Mouse (Mus musculus) embryonic facial prominence, embryonic 11.5 days (tissue): Measurements from ENCODE around the gene Camkmt. TPM values are rescaled to one million over a fixed set of nuclear protein-coding genes. Genes with fewer than 3 reads are reported as not detected.

ENCODE experiments used
- ATAC-seq: fragments of 200-750 bp; cut with Nextera tagmentation; replicated peaks from 2 replicates; pipeline ENCODE4 v1.8.0; 2017; ENCODE audit warnings: low read depth; ENCODE audit not compliant: insufficient number of reproducible peaks, low FRiP score, low TSS enrichment
- DNase-seq: peaks from one replicate; pipeline ENCODE4 v3.0.0-alpha.2; 2015; ENCODE audit warnings: low spot score
- H3K27ac ChIP-seq: fragments of 300-500 bp; sonication (generic); replicated peaks from 2 replicates; pipeline ENCODE4 v1.5.1; 2014; ENCODE audit warnings: mild to moderate bottlenecking, low read depth, low read length, control low read depth
- H3K27me3 ChIP-seq: fragments of 300-500 bp; sonication (generic); 2 replicates; pipeline ENCODE4 v1.6.1; 2014; ENCODE audit warnings: mild to moderate bottlenecking, low read length, moderate library complexity, mixed read lengths; ENCODE audit not compliant: control insufficient read depth, insufficient read depth
- H3K36me3 ChIP-seq: fragments of 300-500 bp; sonication (generic); replicated peaks from 2 replicates; pipeline ENCODE4 v1.6.1; 2014; ENCODE audit warnings: low read depth, mild to moderate bottlenecking, low read length, moderate library complexity, mixed read lengths; ENCODE audit not compliant: control insufficient read depth, insufficient read depth
- H3K4me1 ChIP-seq: fragments of 300-500 bp; sonication (generic); 2 replicates; pipeline ENCODE4 v1.6.1; 2014; ENCODE audit warnings: low read length, mixed read lengths; ENCODE audit not compliant: control insufficient read depth, insufficient read depth
- H3K4me2 ChIP-seq: fragments of 300-500 bp; sonication (generic); 2 replicates; pipeline ENCODE4 v1.6.1; 2014; ENCODE audit warnings: low read depth, mild to moderate bottlenecking, control low read depth, low read length, moderate library complexity
- H3K4me3 ChIP-seq: fragments of 300-500 bp; sonication (generic); 2 replicates; pipeline ENCODE4 v1.5.1; 2014; ENCODE audit warnings: low read depth, low read length, control low read depth
- H3K9ac ChIP-seq: fragments of 300-500 bp; sonication (generic); replicated peaks from 2 replicates; pipeline ENCODE4 v1.6.1; 2014; ENCODE audit warnings: mild to moderate bottlenecking, control low read depth, low read length
- H3K9me3 ChIP-seq: fragments of 300-500 bp; sonication (generic); replicated peaks from 2 replicates; pipeline ENCODE4 v1.6.1; 2016; ENCODE audit warnings: mild to moderate bottlenecking, low read length, inconsistent platforms, mixed read lengths; ENCODE audit not compliant: control insufficient read depth
- WGBS: fragments of 180-500 bp; shearing (Covaris S2); extraction: QIAGEN DNeasy Blood & Tissue Kit; methylation state at CpG from one replicate; pipeline ENCODE4 v1.1.7; 2014; 5-methylcytosine and 5-hydroxymethylcytosine counted together
- polyA plus RNA-seq: library from polyadenylated mRNA; unstranded; fragments of >200 nt; fragmentation: Nextera tagmentation; extraction: Ambion mirVana; gene quantifications from 2 replicates; pipeline ENCODE4 v1.2.1, GENCODE M21; 2014

Camkmt gene
- polyA plus RNA-seq, 1 experiment from 2014 or later: 16.8 TPM

GRCm38 (mm10) chr17:85177231-85177630 lies 86.9 kb downstream of the Camkmt start:
- no peaks in the 10 kb centered on the region for H3K4me1 ChIP-seq
- DNase-seq (no peak), ATAC-seq (no peak)
- H3K9ac ChIP-seq: no peak overlapping the region
- 37% methylated on average over 13 of the region's 13 CpGs for WGBS
- no peaks in the 10 kb centered on the region for H3K36me3 ChIP-seq
- H3K27me3 ChIP-seq: no peaks in the 10 kb centered on the region
- H3K4me3 ChIP-seq: no peak overlapping the region
- no peak overlapping the region for H3K4me2 ChIP-seq
- H3K27ac ChIP-seq: no peak overlapping the region
- no peaks in the 10 kb centered on the region for H3K9me3 ChIP-seq

- no peaks in the 10 kb centered on the region for H3K4me1 ChIP-seq
- no peaks in the 10 kb centered on the region for H3K9me3 ChIP-seq
- no peak overlapping the region for H3K4me3 ChIP-seq
- H3K27ac ChIP-seq: no peak overlapping the region
- H3K4me2 ChIP-seq: no peak overlapping the region
- 63% methylated on average over 14 of the region's 14 CpGs for WGBS
- DNase-seq: no peak
- no peaks in the 10 kb centered on the region for H3K36me3 ChIP-seq
- H3K27me3 ChIP-seq: no peaks in the 10 kb centered on the region
- peak; percentile 59; the same call in 1 of the 2 replicates for ATAC-seq
- H3K9ac ChIP-seq: no peak overlapping the region
These were observed 90.2 kb downstream of the Camkmt start for GRCm38 (mm10) chr17:85180471-85181060.

- H3K36me3 ChIP-seq: no peaks in the 10 kb centered on the region
- DNase-seq: peak; percentile 94
- no peak overlapping the region for H3K9ac ChIP-seq
- H3K4me3 ChIP-seq: no peak overlapping the region
- no peaks in the 10 kb centered on the region for H3K9me3 ChIP-seq
- no peak overlapping the region for H3K27ac ChIP-seq
- WGBS: 3% methylated on average over 14 of the region's 14 CpGs
- H3K4me2 ChIP-seq: peak overlapping the region; percentile 15; the same call in 1 of the 2 replicates
- ATAC-seq: peak; percentile 78
- H3K27me3 ChIP-seq: no peaks in the 10 kb centered on the region
- no peaks in the 10 kb centered on the region for H3K4me1 ChIP-seq
These were observed 99.1 kb downstream of the Camkmt start for GRCm38 (mm10) chr17:85189227-85190127.

GRCm38 (mm10) chr17:85190128-85190435 lies 99.7 kb downstream of the Camkmt start:
- no peaks in the 10 kb centered on the region for H3K4me1 ChIP-seq
- H3K36me3 ChIP-seq: no peaks in the 10 kb centered on the region
- H3K9me3 ChIP-seq: no peaks in the 10 kb centered on the region
- no peak overlapping the region for H3K27ac ChIP-seq
- no peak overlapping the region for H3K4me3 ChIP-seq
- no peak overlapping the region for H3K9ac ChIP-seq
- 12% methylated on average over 7 of the region's 7 CpGs for WGBS
- DNase-seq (peak; percentile 19), ATAC-seq (no peak)
- no peak overlapping the region for H3K4me2 ChIP-seq
- no peaks in the 10 kb centered on the region for H3K27me3 ChIP-seq

- no peak overlapping the region for H3K9ac ChIP-seq
- DNase-seq (peak; percentile 68), ATAC-seq (no peak; the same call in 1 of the 2 replicates)
- H3K4me2 ChIP-seq: no peak overlapping the region
- no peaks in the 10 kb centered on the region for H3K27me3 ChIP-seq
- no peaks in the 10 kb centered on the region for H3K36me3 ChIP-seq
- no peaks in the 10 kb centered on the region for H3K4me1 ChIP-seq
- H3K9me3 ChIP-seq: no peaks in the 10 kb centered on the region
- no peak overlapping the region for H3K4me3 ChIP-seq
- no peak overlapping the region for H3K27ac ChIP-seq
- WGBS: 43% methylated on average over 11 of the region's 11 CpGs
These were observed 102.9 kb downstream of the Camkmt start for GRCm38 (mm10) chr17:85193294-85193693.

- no peaks in the 10 kb centered on the region for H3K9me3 ChIP-seq
- no peak overlapping the region for H3K4me2 ChIP-seq
- no peak overlapping the region for H3K4me3 ChIP-seq
- no peaks in the 10 kb centered on the region for H3K27me3 ChIP-seq
- H3K36me3 ChIP-seq: no peaks in the 10 kb centered on the region
- no peak overlapping the region for H3K27ac ChIP-seq
- DNase-seq (no peak), ATAC-seq (no peak)
- H3K9ac ChIP-seq: no peak overlapping the region
- no peaks in the 10 kb centered on the region for H3K4me1 ChIP-seq
- WGBS: 92% methylated on average over 15 of the region's 15 CpGs
These were observed 108.4 kb downstream of the Camkmt start for GRCm38 (mm10) chr17:85198781-85199180.

GRCm38 (mm10) chr17:85199321-85199720 lies 109.0 kb downstream of the Camkmt start:
- 89% methylated on average over 11 of the region's 11 CpGs for WGBS

GRCm38 (mm10) chr17:85218054-85218453 lies 127.7 kb downstream of the Camkmt start:
- Histone ChIP-seq H3K4me3 (no peak overlapping the region), H3K4me2 (no peak overlapping the region), H3K9ac (no peak overlapping the region), H3K27ac (no peak overlapping the region), H3K9me3 (no peaks in the 10 kb centered on the region), H3K4me1 (no peaks in the 10 kb centered on the region), H3K36me3 (no peaks in the 10 kb centered on the region), H3K27me3 (no peaks in the 10 kb centered on the region)
- no peak for DNase-seq
- no peak for ATAC-seq
- 75% methylated on average over 5 of the region's 5 CpGs for WGBS

More at GRCm38 (mm10) chr17:85199321-85199720, 109.0 kb downstream of the Camkmt start:
- ATAC-seq (no peak), DNase-seq (no peak)
- H3K9me3 ChIP-seq: no peaks in the 10 kb centered on the region
- H3K27me3 ChIP-seq: no peaks in the 10 kb centered on the region
- no peak overlapping the region for H3K4me2 ChIP-seq
- H3K9ac ChIP-seq: no peak overlapping the region
- no peaks in the 10 kb centered on the region for H3K36me3 ChIP-seq
- no peak overlapping the region for H3K4me3 ChIP-seq
- no peak overlapping the region for H3K27ac ChIP-seq
- H3K4me1 ChIP-seq: no peaks in the 10 kb centered on the region
